Mouse (Mus musculus) kidney, adult 2 months (tissue): ENCODE measurements at regions not wholly inside any gene's neighbourhood (a gene's known extent, or its start where the extent isn't known, plus 50 kb on each side); places are given as distances from the start of the nearest gene placed in this dataset.

Experiments
- DNase-seq: peaks from one replicate; pipeline ENCODE4 v3.0.0; 2021
- H3K27ac ChIP-seq: fragments of 200-500 bp; 2 replicates; pipeline ENCODE4 v1.5.1; 2012; ENCODE audit warnings: low read depth, low read length, control low read depth, inconsistent platforms; ENCODE audit not compliant: insufficient read depth
- H3K27me3 ChIP-seq: fragments of 200-500 bp; replicated peaks from 2 replicates; pipeline ENCODE4 v1.6.1; 2012; ENCODE audit warnings: mild to moderate bottlenecking, moderate library complexity, low read length, inconsistent platforms; ENCODE audit not compliant: control insufficient read depth, insufficient read depth
- H3K36me3 ChIP-seq: fragments of 200-500 bp; 2 replicates; pipeline ENCODE4 v1.6.1; 2012; ENCODE audit warnings: mild to moderate bottlenecking, moderate library complexity, low read length, inconsistent platforms; ENCODE audit not compliant: control insufficient read depth, insufficient read depth
- H3K4me1 ChIP-seq: fragments of 200-500 bp; 2 replicates; pipeline ENCODE4 v1.6.1; 2011; ENCODE audit warnings: low read length; ENCODE audit not compliant: control insufficient read depth, insufficient read depth
- H3K4me3 ChIP-seq: fragments of 200-500 bp; 2 replicates; pipeline ENCODE4 v1.5.1; 2011; ENCODE audit warnings: mild to moderate bottlenecking, low read depth, low read length, control low read depth; ENCODE audit not compliant: insufficient read depth
- CTCF ChIP-seq: fragments of 200-500 bp; conservative IDR thresholded peaks from 2 replicates; pipeline ENCODE4 v1.5.1; 2011; ENCODE audit warnings: low read depth, mild to moderate bottlenecking, control low read depth, low read length, moderate library complexity, mixed read lengths; ENCODE audit not compliant: insufficient read depth, insufficient read length
- POLR2A ChIP-seq: fragments of 200-500 bp; IDR thresholded peaks from one replicate; pipeline ENCODE4 v1.6.1; 2011; ENCODE audit warnings: low read depth, low read length, control low read depth
- WGBS: fragments of 180-500 bp; shearing (Covaris S2); methylation state at CpG from one replicate; pipeline ENCODE4 v1.1.7; 2018; 5-methylcytosine and 5-hydroxymethylcytosine counted together

DNA sequence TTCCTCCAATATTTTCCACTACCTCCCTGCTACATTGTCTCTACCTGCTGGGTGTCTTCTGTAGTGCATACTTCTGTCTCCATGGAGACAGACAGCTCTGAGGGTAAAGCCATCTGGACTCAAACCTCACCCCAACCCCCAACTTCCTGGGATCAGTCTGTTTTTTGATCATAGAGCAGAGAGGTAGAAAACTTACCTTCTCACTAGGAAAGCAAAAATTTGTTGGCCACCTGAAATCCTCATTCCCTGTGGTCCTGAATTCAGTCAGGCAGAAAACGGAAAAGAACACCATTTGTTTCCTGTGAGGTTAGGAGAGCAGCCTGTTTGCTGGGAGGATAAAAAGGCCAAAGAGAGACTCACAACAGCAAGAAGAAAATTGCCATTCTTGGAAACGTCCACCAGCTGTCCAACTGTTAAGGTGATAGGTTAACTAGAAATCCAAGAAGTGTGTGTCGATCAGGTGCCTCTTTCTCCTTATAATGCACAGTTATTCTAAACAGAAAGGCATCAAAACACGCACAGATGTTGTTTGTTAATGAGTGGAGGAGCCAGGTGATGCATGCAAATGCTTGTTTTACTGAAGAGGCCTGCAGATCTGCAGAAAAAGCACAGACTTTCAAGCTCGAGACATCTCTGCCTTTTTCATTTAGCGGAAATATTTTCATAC is 173.7 kb upstream of the Nbea start:
- no peak overlapping the region for H3K27ac ChIP-seq
- no peak for DNase-seq
- no peaks in the 10 kb centered on the region for H3K4me1 ChIP-seq
- 49% methylated on average over 6 of the region's 6 CpGs for WGBS
- H3K4me3 ChIP-seq: no peak overlapping the region
- H3K27me3 ChIP-seq: no peaks in the 10 kb centered on the region
- TF ChIP-seq CTCF: no peak
- no peak for TF ChIP-seq POLR2A
- H3K36me3 ChIP-seq: no peaks in the 10 kb centered on the region

DNA sequence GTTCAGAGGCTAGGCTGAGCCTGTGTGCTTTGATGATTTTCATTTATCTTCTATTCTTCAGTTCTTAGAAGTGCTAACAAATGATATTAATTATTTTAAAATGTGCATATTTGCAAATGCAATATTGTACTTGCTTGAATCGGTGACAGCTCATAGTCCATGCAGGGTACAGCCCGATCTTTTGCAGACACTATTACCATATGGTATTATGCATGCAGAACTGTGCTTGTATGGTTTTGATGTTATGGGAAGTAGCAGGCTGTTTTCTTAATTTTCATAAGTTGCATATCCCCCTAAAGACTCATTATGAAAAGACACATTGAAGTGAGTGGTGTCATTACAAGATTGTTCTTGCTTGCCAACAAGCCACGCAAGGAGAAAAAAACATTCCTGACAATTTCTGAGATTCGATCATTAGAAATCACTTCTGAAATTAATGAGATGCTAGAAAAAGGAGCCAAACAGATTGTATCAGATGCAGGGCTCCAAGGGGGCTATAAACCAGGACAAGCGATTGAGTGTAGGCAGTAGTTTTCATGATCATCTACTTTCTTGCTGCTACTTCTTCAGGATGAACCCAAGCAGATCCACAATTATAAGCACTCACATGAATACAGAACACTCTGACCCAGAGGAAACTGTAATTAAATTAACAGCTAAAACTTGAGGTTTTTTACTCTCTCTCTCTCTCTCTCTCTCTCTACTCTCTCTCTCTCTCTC is 172.8 kb upstream of the Nbea start:
- no peaks in the 10 kb centered on the region for H3K36me3 ChIP-seq
- TF ChIP-seq CTCF: no peak
- TF ChIP-seq POLR2A: no peak
- DNase-seq: no peak
- no peaks in the 10 kb centered on the region for H3K4me1 ChIP-seq
- no peak overlapping the region for H3K4me3 ChIP-seq
- no peak overlapping the region for H3K27ac ChIP-seq
- no peaks in the 10 kb centered on the region for H3K27me3 ChIP-seq
- 90% methylated on average over 5 of the region's 5 CpGs for WGBS
